Mouse (Mus musculus) bone marrow, adult 2 months (tissue): ENCODE data around the gene Lrrc3b.

Source experiments
- CTCF ChIP-seq: fragments of 200-500 bp; IDR thresholded peaks from 2 replicates; pipeline ENCODE4 v1.5.1; 2011; ENCODE audit warnings: low read length, control low read depth; ENCODE audit not compliant: control insufficient read depth, insufficient read depth
- POLR2A ChIP-seq: fragments of 200-500 bp; IDR thresholded peaks from 2 replicates; pipeline ENCODE4 v1.6.1; 2011; ENCODE audit warnings: low read depth, mild to moderate bottlenecking, control low read depth, low read length, borderline replicate concordance; ENCODE audit not compliant: control insufficient read depth

GRCm38 (mm10) chr14:15359134-15359533 lies 79.7 kb downstream of the Lrrc3b start:
- TF ChIP-seq CTCF, result no peak
- no peak for TF ChIP-seq POLR2A
